Mouse (Mus musculus) CH12.LX (cell line): ENCODE measurements around the gene Hist1h1c. TPM values are rescaled to one million over a fixed set of nuclear protein-coding genes. Genes with fewer than 3 reads are reported as not detected.

Experiments
- DNase-seq: peaks from one replicate; pipeline ENCODE4 v3.0.0-alpha.2; 2013; ENCODE audit errors: extremely low read depth
- H3K27ac ChIP-seq: 2 replicates; pipeline ENCODE4 v1.5.1; 2012; ENCODE audit warnings: low read depth, mild to moderate bottlenecking, control low read depth, moderate library complexity; ENCODE audit not compliant: insufficient read depth
- H3K27me3 ChIP-seq: replicated peaks from 2 replicates; pipeline ENCODE3; 2012; ENCODE audit warnings: inconsistent platforms
- H3K36me3 ChIP-seq, 2 experiments: replicated peaks in 1 of 2; 2 replicates each; pipeline versions ENCODE3 to v1.6.1; 2012; ENCODE audit warnings: inconsistent platforms in 1 of 2, low read length in 1 of 2, mild to moderate bottlenecking in 1 of 2, mixed read lengths in 1 of 2, moderate library complexity in 1 of 2; ENCODE audit not compliant: control insufficient read depth in 1 of 2, insufficient read depth in 1 of 2
- H3K4me1 ChIP-seq, 2 experiments: 2 replicates each; pipeline ENCODE4 v1.6.1; 2012; ENCODE audit warnings: inconsistent platforms in 1 of 2, moderate library complexity in 1 of 2; ENCODE audit not compliant: insufficient read depth in 2 of 2, control insufficient read depth in 1 of 2
- H3K4me2 ChIP-seq: 2 replicates; pipeline ENCODE4 v1.6.1; 2012; ENCODE audit warnings: low read depth, mild to moderate bottlenecking, control low read depth; ENCODE audit not compliant: poor library complexity, insufficient read depth, severe bottlenecking
- H3K4me3 ChIP-seq, 3 experiments: fragments of 150-350 bp in 1 of 3; sonication (generic) in 1 of 3; replicated peaks in 1 of 3; 2 replicates each; pipeline versions ENCODE3 to v1.5.1; 2011 to 2012; ENCODE audit warnings: low read depth in 2 of 3, low read length in 2 of 3, mild to moderate bottlenecking in 2 of 3, moderate library complexity in 2 of 3, control low read depth in 1 of 3, improper control_type of control experiment in 1 of 3, inconsistent platforms in 1 of 3, mixed read lengths in 1 of 3; ENCODE audit not compliant: poor library complexity in 1 of 3
- H3K79me2 ChIP-seq: replicated peaks from 2 replicates; pipeline ENCODE4 v1.6.1; 2012; ENCODE audit warnings: mild to moderate bottlenecking, moderate library complexity; ENCODE audit not compliant: control insufficient read depth, poor library complexity, insufficient read depth, severe bottlenecking; ENCODE audit errors: extremely low read depth
- H3K9ac ChIP-seq: 2 replicates; pipeline ENCODE4 v1.6.1; 2012; ENCODE audit warnings: low read depth, mild to moderate bottlenecking, control low read depth, moderate library complexity; ENCODE audit not compliant: insufficient read depth
- H3K9me3 ChIP-seq: replicated peaks from 2 replicates; pipeline ENCODE3; 2012; ENCODE audit warnings: low read length, inconsistent platforms, mixed read lengths
- E2F4 ChIP-seq: IDR thresholded peaks from 2 replicates; pipeline ENCODE4 v1.6.1; 2011; ENCODE audit warnings: low read depth, low read length, improper control_type of control experiment; ENCODE audit not compliant: insufficient replicate concordance
- EP300 ChIP-seq: IDR thresholded peaks from 2 replicates; pipeline ENCODE4 v1.6.1; 2011; ENCODE audit warnings: low read length, improper control_type of control experiment
- ETS1 ChIP-seq: conservative IDR thresholded peaks from 2 replicates; pipeline ENCODE4 v1.6.1; 2012; ENCODE audit warnings: low read depth, mild to moderate bottlenecking, inconsistent platforms, low read length, improper control_type of control experiment, moderate library complexity
- GABPA ChIP-seq: IDR thresholded peaks from 2 replicates; pipeline ENCODE4 v1.6.1; 2012; ENCODE audit warnings: low read depth, low read length, improper control_type of control experiment, inconsistent platforms; ENCODE audit not compliant: insufficient replicate concordance
- JUN ChIP-seq: IDR thresholded peaks from 2 replicates; pipeline ENCODE4 v1.6.1; 2011; ENCODE audit warnings: low read depth, mild to moderate bottlenecking, low read length, improper control_type of control experiment, moderate library complexity; ENCODE audit not compliant: insufficient read depth
- KAT2A ChIP-seq: IDR thresholded peaks from 2 replicates; pipeline ENCODE4 v1.6.1; 2012; ENCODE audit warnings: low read length, improper control_type of control experiment, inconsistent platforms; ENCODE audit not compliant: insufficient replicate concordance
- MAZ ChIP-seq: IDR thresholded peaks from 2 replicates; pipeline ENCODE4 v1.6.1; 2012; ENCODE audit warnings: low read depth, mild to moderate bottlenecking, inconsistent platforms, low read length, improper control_type of control experiment, moderate library complexity
- MEF2A ChIP-seq: IDR thresholded peaks from 2 replicates; pipeline ENCODE4 v1.6.1; 2014; ENCODE audit warnings: low read depth, mild to moderate bottlenecking, inconsistent platforms, low read length, improper control_type of control experiment, borderline replicate concordance
- MXI1 ChIP-seq: IDR thresholded peaks from 2 replicates; pipeline ENCODE4 v1.6.1; 2011; ENCODE audit warnings: mild to moderate bottlenecking, low read depth, low read length, improper control_type of control experiment
- MYC ChIP-seq: IDR thresholded peaks from 2 replicates; pipeline ENCODE4 v1.6.1; 2011; ENCODE audit warnings: low read depth, mild to moderate bottlenecking, improper control_type of control experiment, low read length
- NELFE ChIP-seq: IDR thresholded peaks from 2 replicates; pipeline ENCODE4 v1.6.1; 2011; ENCODE audit warnings: low read depth, low read length, improper control_type of control experiment
- NRF1 ChIP-seq: IDR thresholded peaks from 2 replicates; pipeline ENCODE4 v1.6.1; 2014; ENCODE audit warnings: low read depth, mild to moderate bottlenecking, inconsistent platforms, low read length, improper control_type of control experiment, moderate library complexity
- POLR2A ChIP-seq: IDR thresholded peaks from 2 replicates; pipeline ENCODE4 v1.6.1; 2011; ENCODE audit warnings: low read depth, mild to moderate bottlenecking, improper control_type of control experiment, low read length
- POLR2AphosphoS2 ChIP-seq: IDR thresholded peaks from 2 replicates; pipeline ENCODE4 v1.6.1; 2011; ENCODE audit warnings: low read depth, low read length, improper control_type of control experiment
- SIN3A ChIP-seq: IDR thresholded peaks from 2 replicates; pipeline ENCODE4 v1.6.1; 2012; ENCODE audit warnings: low read length, improper control_type of control experiment, inconsistent platforms
- ZKSCAN1 ChIP-seq: IDR thresholded peaks from 2 replicates; pipeline ENCODE4 v1.6.1; 2012; ENCODE audit warnings: low read depth, inconsistent platforms, low read length, improper control_type of control experiment, borderline replicate concordance
- dilution Hi-C: fragments of 300-500 bp; cut with MboI; formaldehyde crosslinking; loops from 2 replicates; pipeline ENCODE4 v1.14.3; 2020; ENCODE audit warnings: low sequenced_read_pairs; ENCODE audit not compliant: extremely low pct_unique_long_range_greater_than_20kb, extremely low pct_ligation_motif_present
- in situ Hi-C: fragments of 300-500 bp; cut with MboI; formaldehyde crosslinking; loops from 3 replicates; pipeline ENCODE4 v1.14.3; 2019; ENCODE audit warnings: low sequenced_read_pairs, low pct_ligation_motif_present, low pct_unique_long_range_greater_than_20kb, mixed read lengths
- polyA plus RNA-seq: library from polyadenylated mRNA; unstranded; fragments of >175 nt; gene quantifications from 2 replicates; pipeline ENCODE4 v1.2.1, GENCODE M21; 2012; ENCODE audit warnings: low read depth; ENCODE audit not compliant: insufficient read length
- total RNA-seq, 2 experiments: library from RNA; depleted of rRNA; stranded (reverse); fragments of 300-350 nt in 1 of 2; fragments of >200 nt in 1 of 2; gene quantifications; 2 replicates each; pipeline ENCODE4 v1.2.3; 2012 to 2014

Hist1h1c gene
- total and polyA plus RNA-seq, 3 experiments: 12.5 to 597 (median 22.8) TPM

DNA sequence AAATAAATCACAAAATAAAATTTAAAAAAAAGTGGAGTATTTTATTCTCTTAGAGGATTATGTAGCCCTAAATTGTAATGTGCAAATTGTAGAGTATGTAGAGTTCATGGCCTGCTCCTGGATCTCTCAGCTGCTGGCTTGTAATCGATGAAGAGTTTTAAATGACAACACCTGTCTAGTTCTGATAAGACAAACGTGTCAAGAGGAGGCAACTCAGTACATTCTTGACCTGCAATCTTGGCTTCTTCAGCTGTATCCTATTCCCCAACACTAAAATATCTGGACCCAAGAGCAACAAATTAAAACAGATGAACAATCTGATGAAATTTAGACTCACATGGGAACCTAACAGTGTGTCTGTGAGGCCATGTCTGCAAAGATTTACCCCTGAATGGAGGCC lies 49.1 kb upstream of the Hist1h1c start:
- dilution Hi-C loops: no loop called here

GRCm38 (mm10) chr13:23693856-23694440 lies 44.7 kb upstream of the Hist1h1c start:
- dilution Hi-C loops: loop anchor here (10.0 kb wide), 1 partner anchor 51 kb away; the partner anchor contains the start of genes Hist1h2bb and Hist1h3c
- DNase-seq: no peak
- peaks cover 4 to 23% of the 10 kb centered on the region in 2 experiments; a peak in 3 of 4 replicates for H3K4me1 ChIP-seq

More for the DNA sequence above, 49.1 kb upstream of the Hist1h1c start:
- H3K27me3 ChIP-seq: no peaks in the 10 kb centered on the region
- DNase-seq: no peak
- H3K4me1 ChIP-seq: peaks cover 8 to 29% of the 10 kb centered on the region in 2 experiments; a peak in 3 of 4 replicates
- TF ChIP-seq NRF1 (no peak), MAZ (no peak), EP300 (no peak), E2F4 (no peak), POLR2AphosphoS2 (no peak), MYC (no peak), KAT2A (no peak), SIN3A (no peak), JUN (no peak), POLR2A (no peak), MXI1 (no peak), ZKSCAN1 (no peak), NELFE (no peak), ETS1 (no peak)
- H3K27ac ChIP-seq: no peak overlapping the region
- no peak overlapping the region for H3K9ac ChIP-seq
- no peaks in the 10 kb centered on the region for H3K36me3 ChIP-seq
- no peak overlapping the region for H3K4me3 ChIP-seq
- H3K9me3 ChIP-seq: no peaks in the 10 kb centered on the region
- no peaks in the 10 kb centered on the region for H3K79me2 ChIP-seq
- in situ Hi-C loops: loop anchor here (10.0 kb wide), 1 partner anchor 55 kb away; no protein-coding TSS in a partner anchor
- H3K4me2 ChIP-seq: no peak overlapping the region

More at GRCm38 (mm10) chr13:23693856-23694440, 44.7 kb upstream of the Hist1h1c start:
- Histone ChIP-seq H3K9me3 (no peaks in the 10 kb centered on the region), H3K27me3 (no peaks in the 10 kb centered on the region), H3K4me3 (no peak overlapping the region), H3K4me2 (no peak overlapping the region), H3K36me3 (no peaks in the 10 kb centered on the region), H3K27ac (no peak overlapping the region), H3K79me2 (no peaks in the 10 kb centered on the region), H3K9ac (no peak overlapping the region)
- in situ Hi-C loops: no loop called here
- no peak for TF ChIP-seq MEF2A
- TF ChIP-seq GABPA: no peak
